Comparison of ENCODE assay signal across 14 mouse cellular contexts in genomic region chr3:68595316-68595925, GRCm38 (mm10).
DNase-seq lines count a peak whose midpoint lies in the region; ATAC-seq and TF ChIP-seq lines count a peak whose summit lies in the region.
"Had no signal": no experiment of that assay in that cellular context is flagged by ENCODE, and none has a peak within 500 bp of the region (broad histone marks: within the 10 kb centered on the region; RNA-seq: fewer than 3 reads in every experiment).

No protein-coding gene starts in this region.

- H3K4me2 ChIP-seq in forebrain, embryonic 14.5 days (ENCODE audit: low read length), result no peak overlapping the region
- H3K4me2 ChIP-seq in forebrain, embryonic 12.5 days, result no peak overlapping the region
- H3K4me2 ChIP-seq in kidney, embryonic 15.5 days, result no peak overlapping the region
- H3K4me2 ChIP-seq in lung, postnatal 0 days (replicated peaks; ENCODE audit: low read depth, low read length), result no peak overlapping the region

- TF ChIP-seq EP300 in lung, postnatal 0 days (IDR thresholded peaks at IDR 0.05), result no peak

- H3K27me3 ChIP-seq in forebrain, embryonic 14.5 days (replicated peaks; ENCODE audit: control insufficient read depth, insufficient read depth, low read length), result no peaks in the 10 kb centered on the region
- no peaks in the 10 kb centered on the region for H3K27me3 ChIP-seq in forebrain, embryonic 12.5 days
- no peaks in the 10 kb centered on the region for H3K27me3 ChIP-seq in kidney, embryonic 15.5 days
- no peaks in the 10 kb centered on the region for H3K27me3 ChIP-seq in lung, postnatal 0 days (replicated peaks; ENCODE audit: insufficient read depth, low read length)

- WGBS in forebrain, embryonic 14.5 days, result 53% methylated on average over 10 of the region's 10 CpGs
- 72% methylated on average over 10 of the region's 10 CpGs for WGBS in forebrain, embryonic 12.5 days
- 57% methylated on average over 10 of the region's 10 CpGs for WGBS in kidney, embryonic 15.5 days
- WGBS in lung, postnatal 0 days, result 49% methylated on average over 10 of the region's 10 CpGs

- ATAC-seq in forebrain, embryonic 14.5 days, result peak; percentile 62; the same call in 1 of the 2 replicates
- ATAC-seq in forebrain, embryonic 12.5 days (ENCODE audit: low FRiP score), result no peak
- ATAC-seq in kidney, embryonic 15.5 days (replicated peaks; ENCODE audit: low FRiP score), result peak; percentile 46; the same call in 1 of the 2 replicates
- peak; percentile 49 for ATAC-seq in lung, postnatal 0 days
- ATAC-seq: activated CD4-positive, CD25-positive, alpha-beta regulatory T cell, adult 4 months had no signal

- DNase-seq in forebrain, embryonic 14.5 days (ENCODE audit: low spot score), result peak; percentile 58
- no peak for DNase-seq in kidney, postnatal 14 days
- DNase-seq in lung, postnatal 0 days (ENCODE audit: low spot score), result peak; percentile 41
- no peak for DNase-seq in lung, adult 18-20 months
- no peak for DNase-seq in embryo, embryonic 9.5 days (ENCODE audit: extremely low spot score)
- no peak for DNase-seq in adrenal gland, postnatal 36 days
- DNase-seq: cerebellum, adult 2 months; lung, adult 2 months; right cerebral cortex, postnatal 25 days; thymus, postnatal 36 days had no signal

- no peak overlapping the region for H3K9ac ChIP-seq in forebrain, embryonic 14.5 days (ENCODE audit: low read length)
- H3K9ac ChIP-seq in forebrain, embryonic 12.5 days, result no peak overlapping the region
- no peak overlapping the region for H3K9ac ChIP-seq in kidney, embryonic 15.5 days
- H3K9ac ChIP-seq in lung, postnatal 0 days (replicated peaks; ENCODE audit: low read depth), result no peak overlapping the region

- H3K36me3 ChIP-seq in forebrain, embryonic 14.5 days (ENCODE audit: control insufficient read depth, insufficient read depth, low read length), result 0 out of 2 replicates have a peak, but pooled peaks cover 3% of the 10 kb centered on the region
- H3K36me3 ChIP-seq in forebrain, embryonic 12.5 days (replicated peaks), result peaks cover 5% of the 10 kb centered on the region; the same call in 1 of the 2 replicates
- H3K36me3 ChIP-seq in kidney, embryonic 15.5 days, result no peaks in the 10 kb centered on the region
- no peaks in the 10 kb centered on the region for H3K36me3 ChIP-seq in lung, postnatal 0 days (ENCODE audit: insufficient read depth, low read length)

- H3K27ac ChIP-seq in forebrain, embryonic 14.5 days (ENCODE audit: low read depth, low read length), result no peak overlapping the region
- H3K27ac ChIP-seq in forebrain, embryonic 12.5 days, result no peak overlapping the region
- peak overlapping the region; percentile 34 for H3K27ac ChIP-seq in kidney, embryonic 15.5 days
- no peak overlapping the region for H3K27ac ChIP-seq in lung, postnatal 0 days (ENCODE audit: low read length)

- no peak overlapping the region for H3K4me3 ChIP-seq in forebrain, embryonic 14.5 days (ENCODE audit: low read depth, low read length)
- no peak overlapping the region for H3K4me3 ChIP-seq in forebrain, embryonic 12.5 days (replicated peaks)
- H3K4me3 ChIP-seq in kidney, embryonic 15.5 days (replicated peaks), result no peak overlapping the region
- no peak overlapping the region for H3K4me3 ChIP-seq in lung, postnatal 0 days (ENCODE audit: low read depth, low read length)
- H3K4me3 ChIP-seq: megakaryocyte, embryonic 14.5 days had no signal

- TF ChIP-seq CTCF in lung, postnatal 0 days (IDR thresholded peaks at IDR 0.05), result no peak

- no peaks in the 10 kb centered on the region; the same call in 1 of the 2 replicates for H3K9me3 ChIP-seq in forebrain, embryonic 14.5 days (replicated peaks; ENCODE audit: control insufficient read depth, low read length)
- H3K9me3 ChIP-seq in forebrain, embryonic 12.5 days, result no peaks in the 10 kb centered on the region
- H3K9me3 ChIP-seq in kidney, embryonic 15.5 days (replicated peaks), result no peaks in the 10 kb centered on the region
- H3K9me3 ChIP-seq in lung, postnatal 0 days (ENCODE audit: low read length), result no peaks in the 10 kb centered on the region
- H3K9me3 ChIP-seq: megakaryocyte, embryonic 14.5 days had no signal

- H3K4me1 ChIP-seq in forebrain, embryonic 14.5 days (ENCODE audit: control insufficient read depth, insufficient read depth, low read length), result peaks cover 7% of the 10 kb centered on the region; the same call in 1 of the 2 replicates
- H3K4me1 ChIP-seq in forebrain, embryonic 12.5 days, result peaks cover 17% of the 10 kb centered on the region
- peaks cover 35% of the 10 kb centered on the region for H3K4me1 ChIP-seq in kidney, embryonic 15.5 days
- H3K4me1 ChIP-seq in lung, postnatal 0 days (ENCODE audit: insufficient read depth, low read depth, low read length), result no peaks in the 10 kb centered on the region
- H3K4me1 ChIP-seq: megakaryocyte, embryonic 14.5 days had no signal

Comparison
In these comparisons a context has a peak if more than half of its experiments do, and no peak if none do; other contexts are left out.
1. DNase-seq: peak in forebrain, embryonic 14.5 days (single experiment) and lung, postnatal 0 days (single experiment); none in kidney, postnatal 14 days (single experiment), lung, adult 18-20 months (0 of 2), embryo, embryonic 9.5 days (single experiment) and adrenal gland, postnatal 36 days (0 of 2).